ENCODE assay signal across 15 mouse cellular contexts in genomic region chr2:94764451-94764850, GRCm38 (mm10).
DNase-seq lines count a peak whose midpoint lies in the region; ATAC-seq and TF ChIP-seq lines count a peak whose summit lies in the region.
"Had no signal": no experiment of that assay in that cellular context is flagged by ENCODE, and none has a peak within 500 bp of the region (broad histone marks: within the 10 kb centered on the region; RNA-seq: fewer than 3 reads in every experiment).

No protein-coding gene starts in this region.

- no peaks in the 10 kb centered on the region for H3K36me3 ChIP-seq in kidney, postnatal 0 days (ENCODE audit: insufficient read depth, low read length)
- no peaks in the 10 kb centered on the region for H3K36me3 ChIP-seq in hindbrain, embryonic 10.5 days
- no peaks in the 10 kb centered on the region for H3K36me3 ChIP-seq in midbrain, embryonic 13.5 days
- H3K36me3 ChIP-seq: limb, embryonic 12.5 days; liver, embryonic 15.5 days had no signal

- DNase-seq in kidney, postnatal 0 days (ENCODE audit: low spot score): no peak
- no peak for DNase-seq in kidney, adult 9 months
- DNase-seq in ZHBTc4 (ENCODE audit: low read depth, low spot score): peak; percentile 25
- DNase-seq in hindbrain, embryonic 10.5 days (ENCODE audit: low spot score): peak; percentile 10
- DNase-seq in left cerebral cortex, adult 9 months (ENCODE audit: low spot score in 2 of 2): no peak
- no peak for DNase-seq in cerebellum, adult 18-20 months
- no peak for DNase-seq in thymus, postnatal 36 days
- DNase-seq: cerebellum, adult 11 months; heart, adult 18-20 months; kidney, postnatal 25 days; lung, postnatal 36 days had no signal

- H3K27ac ChIP-seq in kidney, postnatal 0 days: no peak overlapping the region
- no peak overlapping the region for H3K27ac ChIP-seq in hindbrain, embryonic 10.5 days
- no peak overlapping the region for H3K27ac ChIP-seq in midbrain, embryonic 13.5 days
- H3K27ac ChIP-seq: limb, embryonic 12.5 days; liver, embryonic 15.5 days had no signal

- H3K4me1 ChIP-seq in kidney, postnatal 0 days (replicated peaks; ENCODE audit: insufficient read depth, low read length): no peaks in the 10 kb centered on the region
- H3K4me1 ChIP-seq in hindbrain, embryonic 10.5 days (replicated peaks): peaks cover 14% of the 10 kb centered on the region
- H3K4me1 ChIP-seq in midbrain, embryonic 13.5 days (replicated peaks): peaks cover 12% of the 10 kb centered on the region
- H3K4me1 ChIP-seq: limb, embryonic 12.5 days; liver, embryonic 15.5 days had no signal

- no peaks in the 10 kb centered on the region for H3K27me3 ChIP-seq in kidney, postnatal 0 days (ENCODE audit: insufficient read depth, low read length)
- no peaks in the 10 kb centered on the region for H3K27me3 ChIP-seq in hindbrain, embryonic 10.5 days (ENCODE audit: insufficient read depth, poor library complexity, severe bottlenecking)
- H3K27me3 ChIP-seq in midbrain, embryonic 13.5 days: no peaks in the 10 kb centered on the region
- H3K27me3 ChIP-seq: limb, embryonic 12.5 days; liver, embryonic 15.5 days had no signal

- H3K9me3 ChIP-seq in kidney, postnatal 0 days (replicated peaks; ENCODE audit: low read length): no peaks in the 10 kb centered on the region
- H3K9me3 ChIP-seq in hindbrain, embryonic 10.5 days: 0 out of 2 replicates have a peak, but pooled peaks cover 3% of the 10 kb centered on the region
- no peaks in the 10 kb centered on the region for H3K9me3 ChIP-seq in midbrain, embryonic 13.5 days

- 30% methylated on average over 3 of the region's 3 CpGs for WGBS in kidney, postnatal 0 days
- 3% methylated on average over 3 of the region's 3 CpGs for WGBS in hindbrain, embryonic 10.5 days
- WGBS in midbrain, embryonic 13.5 days: under 1% methylated on average over 3 of the region's 3 CpGs

- TF ChIP-seq CTCF in kidney, postnatal 0 days (IDR thresholded peaks at IDR 0.05; ENCODE audit: low read depth): peak; percentile 18; the same call in 1 of the 2 replicates

- no peak overlapping the region for H3K4me3 ChIP-seq in kidney, postnatal 0 days (replicated peaks; ENCODE audit: low read depth, low read length)
- peak overlapping the region; percentile 20; the same call in 1 of the 2 replicates for H3K4me3 ChIP-seq in hindbrain, embryonic 10.5 days
- no peak overlapping the region for H3K4me3 ChIP-seq in midbrain, embryonic 13.5 days (replicated peaks)
- H3K4me3 ChIP-seq: limb, embryonic 12.5 days; liver, embryonic 15.5 days had no signal

- no peak overlapping the region for H3K9ac ChIP-seq in kidney, postnatal 0 days (ENCODE audit: low read depth, low read length)
- H3K9ac ChIP-seq in midbrain, embryonic 13.5 days (replicated peaks): no peak overlapping the region
- H3K9ac ChIP-seq: limb, embryonic 12.5 days; liver, embryonic 15.5 days had no signal

- ATAC-seq in kidney, postnatal 0 days (replicated peaks; ENCODE audit: low FRiP score, low read depth): no peak
- peak; percentile 56 for ATAC-seq in midbrain, embryonic 13.5 days
- ATAC-seq: intestine, postnatal 0 days had no signal

- no peak overlapping the region for H3K4me2 ChIP-seq in kidney, postnatal 0 days (ENCODE audit: low read length)
- peak overlapping the region; percentile 37; the same call in 1 of the 2 replicates for H3K4me2 ChIP-seq in midbrain, embryonic 13.5 days (replicated peaks)
- H3K4me2 ChIP-seq: limb, embryonic 12.5 days; liver, embryonic 15.5 days had no signal

Comparison
In these comparisons a context has a peak if more than half of its experiments do, and no peak if none do; other contexts are left out.
1. DNase-seq: peak in ZHBTc4 (single experiment) and hindbrain, embryonic 10.5 days (single experiment); none in kidney, postnatal 0 days (single experiment), kidney, adult 9 months (single experiment), left cerebral cortex, adult 9 months (0 of 2), cerebellum, adult 18-20 months (0 of 2) and thymus, postnatal 36 days (0 of 2).